Mouse (Mus musculus) limb, embryonic 15.5 days (tissue): Measurements from ENCODE around the gene Tmem87b. TPM values are rescaled to one million over a fixed set of nuclear protein-coding genes. Genes with fewer than 3 reads are reported as not detected.

ENCODE experiments used
- ATAC-seq: fragments of 200-750 bp; cut with Nextera tagmentation; 2 replicates; pipeline ENCODE4 v1.8.0; 2017; ENCODE audit warnings: low read depth, moderate TSS enrichment; ENCODE audit not compliant: insufficient number of reproducible peaks, low FRiP score, low TSS enrichment
- H3K27ac ChIP-seq: fragments of 300-500 bp; sonication (generic); 2 replicates; pipeline ENCODE4 v1.5.1; 2015; ENCODE audit warnings: moderate library complexity, mild to moderate bottlenecking, inconsistent platforms
- H3K27me3 ChIP-seq: fragments of 300-500 bp; sonication (generic); 2 replicates; pipeline ENCODE4 v1.6.1; 2015; ENCODE audit warnings: inconsistent platforms
- H3K36me3 ChIP-seq: fragments of 300-500 bp; sonication (generic); 2 replicates; pipeline ENCODE4 v1.6.1; 2015; ENCODE audit warnings: inconsistent platforms
- H3K4me1 ChIP-seq: fragments of 300-500 bp; sonication (generic); 2 replicates; pipeline ENCODE4 v1.6.1; 2015; ENCODE audit warnings: inconsistent platforms
- H3K4me2 ChIP-seq: fragments of 300-500 bp; sonication (generic); 2 replicates; pipeline ENCODE4 v1.6.1; 2015; ENCODE audit warnings: mild to moderate bottlenecking, inconsistent platforms
- H3K4me3 ChIP-seq: fragments of 300-500 bp; sonication (generic); 2 replicates; pipeline ENCODE4 v1.5.1; 2015; ENCODE audit warnings: mild to moderate bottlenecking, inconsistent platforms
- H3K9ac ChIP-seq: fragments of 300-500 bp; sonication (generic); 2 replicates; pipeline ENCODE4 v1.6.1; 2015; ENCODE audit warnings: inconsistent platforms
- H3K9me3 ChIP-seq: fragments of 300-500 bp; sonication (generic); 2 replicates; pipeline ENCODE4 v1.6.1; 2016; ENCODE audit warnings: inconsistent platforms
- WGBS: fragments of 180-500 bp; shearing (Covaris S2); methylation state at CpG from one replicate; pipeline ENCODE4 v1.1.7; 2015; 5-methylcytosine and 5-hydroxymethylcytosine counted together
- polyA plus RNA-seq: library from polyadenylated mRNA; unstranded; fragments of >200 nt; fragmentation: Nextera tagmentation; extraction: Ambion mirVana; gene quantifications from 2 replicates; pipeline ENCODE4 v1.2.1, GENCODE M21; 2015

The Tmem87b gene
- polyA plus RNA-seq, 1 experiment from 2014 or later, result 29.4 TPM

DNA sequence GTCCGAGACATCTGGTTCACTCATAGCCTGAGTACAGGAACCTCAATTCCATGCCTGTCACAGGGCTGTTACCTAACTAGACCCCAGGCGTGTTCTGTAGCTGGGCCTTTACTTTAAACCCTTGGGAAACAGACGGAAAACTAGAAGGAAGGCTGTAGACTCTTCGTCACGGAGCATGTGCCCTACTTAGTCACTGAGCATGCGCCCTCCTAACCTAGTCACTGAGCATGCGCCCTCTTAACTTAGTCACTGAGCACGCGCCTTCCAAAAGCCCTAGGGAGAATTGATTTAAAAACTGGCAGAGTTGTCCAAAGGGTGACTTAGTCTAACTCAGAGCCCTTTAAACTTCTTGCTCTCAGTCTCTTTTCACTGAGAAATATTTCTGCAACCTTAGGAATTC is 44.7 kb downstream of the Tmem87b start, which contains the start of gene Fbln7:
Gene Fbln7, plus strand, starts transcription at position 346 of the 400 bp plus-strand sequence.
- Histone ChIP-seq H3K36me3 (no peaks in the 10 kb centered on the region), H3K9ac (peak within 1 kb of the TSS; percentile 54), H3K9me3 (no peaks in the 10 kb centered on the region), H3K4me2 (peak within 1 kb of the TSS; percentile 91), H3K4me3 (peak within 1 kb of the TSS; percentile 52), H3K27ac (peak within 1 kb of the TSS; percentile 23; the same call in 1 of the 2 replicates), H3K4me1 (peaks cover 16% of the 10 kb centered on the region), H3K27me3 (peaks cover 26% of the 10 kb centered on the region)
- 83% methylated on average over 9 of the region's 9 CpGs for WGBS
- no peak for ATAC-seq

DNA sequence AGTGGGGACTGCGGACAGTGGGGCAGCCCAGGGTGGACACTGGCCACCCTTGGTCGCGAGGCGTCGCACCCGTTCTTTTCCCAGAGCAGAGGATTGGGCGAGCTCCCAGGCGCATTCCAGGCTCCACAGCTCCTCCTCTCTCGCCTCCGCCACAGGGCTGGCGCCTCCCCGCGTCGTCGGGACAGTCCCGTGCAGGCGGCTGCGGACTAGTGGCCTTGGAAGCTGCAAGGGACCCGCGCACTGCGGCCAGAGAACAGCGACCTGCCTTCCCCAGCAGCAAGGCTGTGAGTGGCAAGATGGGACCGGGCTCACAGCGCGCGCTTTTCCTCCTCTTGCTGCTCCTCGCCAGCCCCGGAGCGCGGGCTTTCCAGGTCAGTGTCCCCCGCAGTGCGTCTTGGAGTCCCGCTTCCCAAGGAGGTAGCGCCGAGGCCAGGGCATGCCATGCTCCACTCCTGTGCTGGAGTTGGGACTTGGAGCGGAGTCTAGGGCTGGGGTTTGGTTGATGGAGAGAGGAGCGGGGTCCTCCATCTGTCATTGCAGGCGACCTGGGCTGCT is 45.9 kb downstream of the Tmem87b start:
- Histone ChIP-seq H3K9me3 (no peaks in the 10 kb centered on the region), H3K4me2 (peak overlapping the region; percentile 91), H3K27ac (peak overlapping the region; percentile 23), H3K9ac (peak overlapping the region; percentile 54), H3K27me3 (peaks cover 26% of the 10 kb centered on the region), H3K4me3 (peak overlapping the region; percentile 52), H3K36me3 (no peaks in the 10 kb centered on the region), H3K4me1 (peaks cover 16% of the 10 kb centered on the region)
- WGBS, result under 1% methylated on average over 38 of the region's 38 CpGs
- ATAC-seq, result peak; percentile 59; the same call in 1 of the 2 replicates

DNA sequence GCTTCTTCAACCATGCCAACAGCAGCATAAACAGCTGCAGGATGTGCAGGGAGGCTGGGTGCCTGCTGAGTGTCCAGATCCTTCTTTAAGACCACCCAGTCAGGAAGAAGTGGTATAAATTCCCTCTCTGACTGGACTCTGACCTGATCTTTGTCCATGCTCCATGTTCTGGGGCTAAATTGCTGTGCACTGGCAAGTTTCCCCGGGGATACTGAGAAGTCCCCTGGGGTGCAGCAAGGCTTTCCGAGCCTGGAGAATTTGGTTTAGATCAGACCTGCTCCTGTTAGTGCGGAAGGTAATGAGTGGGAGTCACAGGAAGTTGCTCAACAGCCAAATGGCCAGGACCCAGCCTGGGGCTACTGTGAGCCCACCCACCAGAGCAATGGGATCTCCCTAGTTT is 47.1 kb downstream of the Tmem87b start:
- Histone ChIP-seq H3K4me3 (no peak overlapping the region), H3K36me3 (no peaks in the 10 kb centered on the region)

DNA sequence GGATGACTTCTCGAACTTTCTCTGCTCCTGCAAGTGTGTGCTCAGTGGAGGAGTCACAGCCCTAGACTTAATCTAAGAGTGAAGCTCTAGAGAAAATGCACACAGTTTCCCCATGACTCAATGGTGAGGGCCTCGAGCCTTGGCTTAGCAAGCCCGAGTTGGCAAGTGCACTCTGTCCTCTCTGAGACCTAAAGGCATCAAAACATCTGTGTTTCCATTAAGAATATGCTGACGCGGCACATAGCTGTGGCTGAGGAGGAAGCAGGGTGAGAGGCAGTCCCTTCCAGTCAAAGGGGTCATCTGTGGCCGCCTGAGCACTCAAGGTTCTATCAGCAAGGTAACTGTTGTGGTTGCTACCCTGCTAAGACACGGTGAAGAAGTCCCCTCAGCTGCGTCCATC is 53.7 kb downstream of the Tmem87b start:
- Histone ChIP-seq H3K27ac (no peak overlapping the region), H3K4me3 (no peak overlapping the region), H3K9me3 (no peaks in the 10 kb centered on the region), H3K27me3 (no peaks in the 10 kb centered on the region), H3K36me3 (no peaks in the 10 kb centered on the region), H3K9ac (no peak overlapping the region), H3K4me1 (no peaks in the 10 kb centered on the region), H3K4me2 (no peak overlapping the region)
- WGBS, result 64% methylated on average over 8 of the region's 8 CpGs
- ATAC-seq, result no peak

More for the DNA sequence above, 47.1 kb downstream of the Tmem87b start:
- 21% methylated on average over 3 of the region's 3 CpGs for WGBS
- H3K9ac ChIP-seq, result no peak overlapping the region
- H3K27ac ChIP-seq, result no peak overlapping the region
- peaks cover 16% of the 10 kb centered on the region for H3K4me1 ChIP-seq
- H3K4me2 ChIP-seq, result no peak overlapping the region
- no peak for ATAC-seq
- H3K27me3 ChIP-seq, result peaks cover 26% of the 10 kb centered on the region
- H3K9me3 ChIP-seq, result no peaks in the 10 kb centered on the region

DNA sequence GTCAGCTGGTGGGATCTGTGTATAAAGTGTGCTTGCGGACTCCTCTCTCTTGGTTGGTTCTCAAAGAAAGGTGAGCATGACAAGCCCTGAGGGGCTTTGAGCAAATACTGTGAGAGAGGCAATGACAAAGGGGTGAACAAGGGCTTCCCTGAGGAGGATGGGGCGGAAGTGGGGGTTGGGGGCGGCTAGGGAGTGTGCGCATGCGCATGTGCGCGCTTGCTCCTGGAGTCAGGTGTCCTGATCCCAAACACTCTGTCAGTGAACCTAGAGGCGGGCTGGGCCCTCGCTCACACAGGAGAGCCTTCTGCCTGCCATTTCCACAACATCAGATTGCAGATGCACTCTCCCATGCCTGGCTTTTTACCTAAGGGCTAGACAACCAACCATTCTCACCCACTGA is 54.3 kb downstream of the Tmem87b start:
- Histone ChIP-seq H3K4me3 (no peak overlapping the region), H3K36me3 (no peaks in the 10 kb centered on the region), H3K4me2 (no peak overlapping the region), H3K9ac (no peak overlapping the region), H3K9me3 (no peaks in the 10 kb centered on the region), H3K27ac (no peak overlapping the region), H3K4me1 (no peaks in the 10 kb centered on the region), H3K27me3 (no peaks in the 10 kb centered on the region)
- WGBS, result 86% methylated on average over 9 of the region's 9 CpGs
- ATAC-seq, result no peak

DNA sequence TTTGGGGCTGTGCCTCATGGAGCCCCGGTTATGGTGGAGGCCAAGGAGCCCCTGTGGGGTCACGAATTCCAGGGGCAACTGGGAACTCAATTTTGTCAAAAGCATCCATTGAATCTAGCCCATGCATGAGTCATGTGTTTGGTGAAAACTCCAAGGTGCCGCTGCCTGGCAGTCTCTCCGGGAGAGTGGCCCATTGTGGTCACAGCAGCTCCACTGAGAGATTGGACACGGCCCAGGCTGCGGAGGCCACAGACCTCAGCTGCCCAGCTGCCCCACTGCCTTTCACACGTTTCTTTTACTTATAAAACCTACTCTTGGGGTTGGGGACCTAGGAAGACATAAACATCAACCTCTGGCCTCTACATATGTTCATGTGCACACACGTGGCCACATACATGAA is 57.6 kb downstream of the Tmem87b start:
- Histone ChIP-seq H3K4me2 (no peak overlapping the region), H3K4me3 (no peak overlapping the region), H3K27me3 (no peaks in the 10 kb centered on the region), H3K4me1 (no peaks in the 10 kb centered on the region), H3K36me3 (no peaks in the 10 kb centered on the region), H3K9me3 (no peaks in the 10 kb centered on the region), H3K9ac (no peak overlapping the region), H3K27ac (peak overlapping the region; percentile 27; the same call in 1 of the 2 replicates)
- no peak for ATAC-seq
- 73% methylated on average over 8 of the region's 8 CpGs for WGBS

DNA sequence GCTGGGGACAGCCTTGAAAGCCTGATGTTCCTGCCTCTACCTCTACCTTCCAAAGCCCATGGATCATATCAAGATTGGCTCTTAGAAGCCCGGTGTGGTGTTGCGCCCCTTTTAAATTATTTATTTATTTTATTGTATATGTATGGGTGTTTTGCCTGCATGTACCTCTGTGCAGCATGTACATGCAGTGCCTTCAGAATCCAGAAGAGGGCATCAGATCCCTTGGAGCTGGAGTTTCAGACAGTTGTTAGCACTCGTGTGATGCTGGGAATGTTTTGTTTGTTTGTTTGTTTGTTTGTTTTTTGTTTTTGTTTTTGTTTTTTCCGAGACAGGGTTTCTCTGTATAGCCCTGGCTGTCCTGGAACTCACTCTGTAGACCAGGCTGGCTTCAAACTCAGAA is 63.3 kb downstream of the Tmem87b start:
- no peaks in the 10 kb centered on the region for H3K9me3 ChIP-seq
- H3K9ac ChIP-seq, result no peak overlapping the region
- ATAC-seq, result no peak
- no peaks in the 10 kb centered on the region for H3K27me3 ChIP-seq
- H3K36me3 ChIP-seq, result no peaks in the 10 kb centered on the region
- 69% methylated on average over 4 of the region's 4 CpGs for WGBS
- no peak overlapping the region for H3K4me3 ChIP-seq
- H3K4me2 ChIP-seq, result no peak overlapping the region
- no peak overlapping the region for H3K27ac ChIP-seq
- H3K4me1 ChIP-seq, result no peaks in the 10 kb centered on the region

DNA sequence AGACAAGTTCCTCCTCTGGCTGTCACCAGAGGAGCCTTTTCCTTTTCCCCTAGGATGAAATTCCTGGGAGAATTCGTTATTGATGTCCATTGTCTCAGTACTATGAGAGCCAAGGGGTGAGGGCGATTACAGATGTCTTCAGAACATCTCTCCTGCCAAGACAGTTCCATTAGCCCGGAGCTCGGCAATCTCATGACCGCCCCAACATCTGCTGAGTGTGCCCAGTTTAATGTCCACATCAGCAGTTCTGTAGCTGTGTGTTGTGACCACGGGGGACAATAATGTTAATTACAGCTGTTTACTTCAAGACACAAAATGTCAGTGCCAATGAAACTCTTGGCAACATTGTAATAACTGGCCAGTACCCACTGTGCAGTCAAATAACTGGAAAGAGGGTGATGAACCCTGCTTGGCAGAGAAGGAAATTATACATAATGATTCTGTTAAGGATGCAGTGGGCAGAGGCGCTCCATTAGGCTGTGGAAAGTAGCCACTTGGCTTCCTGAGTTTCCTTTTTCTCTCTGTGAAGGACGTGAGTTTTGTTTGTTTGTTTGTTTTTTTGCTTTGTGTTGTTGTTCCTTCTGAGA is 67.4 kb downstream of the Tmem87b start:
- 79% methylated on average over 8 of the region's 8 CpGs for WGBS
- no peaks in the 10 kb centered on the region for H3K9me3 ChIP-seq
- H3K4me2 ChIP-seq, result no peak overlapping the region
- H3K27ac ChIP-seq, result no peak overlapping the region
- H3K36me3 ChIP-seq, result no peaks in the 10 kb centered on the region
- no peaks in the 10 kb centered on the region for H3K4me1 ChIP-seq
- H3K9ac ChIP-seq, result no peak overlapping the region
- no peak overlapping the region for H3K4me3 ChIP-seq
- ATAC-seq, result no peak
- no peaks in the 10 kb centered on the region for H3K27me3 ChIP-seq

DNA sequence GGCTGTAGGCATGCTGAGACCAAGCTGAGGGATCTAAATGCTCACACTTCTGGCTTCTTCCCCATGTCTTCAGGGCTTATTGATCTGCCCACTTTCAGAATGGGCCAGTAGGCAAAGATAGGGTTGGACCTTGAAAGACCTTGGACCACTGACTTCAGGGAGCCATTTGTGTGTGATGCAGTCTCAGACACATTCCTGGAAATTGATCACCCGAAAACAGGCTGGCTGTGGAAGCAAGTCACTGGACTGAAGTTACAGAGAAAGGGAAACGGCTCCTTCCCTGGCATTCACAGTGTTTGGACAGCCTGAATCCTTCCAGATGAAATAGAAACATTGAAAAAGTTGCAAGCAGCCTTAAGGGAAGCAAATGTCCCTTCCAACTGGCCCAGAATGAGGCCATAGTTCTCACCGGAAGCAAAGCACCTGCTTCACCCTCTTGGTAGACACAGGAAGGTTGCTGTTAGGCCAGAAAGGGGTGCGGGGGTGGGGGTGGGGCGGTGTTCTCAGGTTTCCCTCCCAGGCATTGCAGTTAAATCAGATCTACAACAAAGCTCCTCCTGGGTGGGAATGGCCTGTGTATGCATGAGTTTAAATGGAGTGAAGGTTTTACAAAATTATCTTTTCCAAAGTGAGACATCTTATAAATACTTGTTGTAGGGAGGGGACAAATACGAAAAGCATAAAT is 70.1 kb downstream of the Tmem87b start:
- H3K4me1 ChIP-seq, result peaks cover 4% of the 10 kb centered on the region
- H3K9me3 ChIP-seq, result no peaks in the 10 kb centered on the region
- H3K27me3 ChIP-seq, result no peaks in the 10 kb centered on the region
- H3K4me2 ChIP-seq, result no peak overlapping the region
- no peak overlapping the region for H3K4me3 ChIP-seq
- H3K36me3 ChIP-seq, result no peaks in the 10 kb centered on the region
- ATAC-seq, result no peak
- H3K27ac ChIP-seq, result no peak overlapping the region
- WGBS, result 51% methylated on average over 6 of the region's 6 CpGs
- H3K9ac ChIP-seq, result no peak overlapping the region

DNA sequence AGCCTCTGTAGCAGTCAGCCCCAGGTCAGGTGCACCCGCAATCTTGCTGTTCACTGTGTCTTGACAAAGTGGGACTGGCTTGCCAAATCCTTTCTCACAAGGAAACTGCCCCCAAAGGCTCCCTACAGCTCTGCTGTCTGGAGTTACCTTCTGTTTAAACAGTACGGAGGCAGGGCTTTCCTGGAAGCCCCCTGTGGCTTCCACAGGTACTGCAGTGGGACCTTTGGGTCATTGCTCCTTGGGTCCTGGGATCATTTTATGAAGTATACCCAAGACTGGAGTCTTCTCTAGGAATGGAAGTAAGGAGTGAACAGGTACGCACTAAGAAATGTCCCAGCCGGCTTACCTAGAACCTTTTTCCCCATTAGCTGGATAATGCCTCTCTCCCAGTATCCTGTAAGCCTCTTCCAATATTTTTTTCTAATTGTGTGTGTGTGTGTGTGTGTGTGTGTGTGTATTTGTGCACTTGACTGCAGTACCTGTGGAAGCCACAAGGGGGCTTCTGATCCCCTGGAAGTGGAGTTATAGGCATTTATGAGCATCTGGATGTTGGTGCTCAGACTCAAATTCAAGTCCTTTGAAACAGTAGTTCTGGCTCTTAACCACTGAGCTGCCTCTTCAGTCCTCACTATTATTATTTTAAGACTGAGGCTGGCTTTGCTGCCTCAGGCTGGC is 72.9 kb downstream of the Tmem87b start:
- H3K4me3 ChIP-seq, result no peak overlapping the region
- no peak for ATAC-seq
- peaks cover 4% of the 10 kb centered on the region for H3K4me1 ChIP-seq
- H3K27ac ChIP-seq, result no peak overlapping the region
- no peaks in the 10 kb centered on the region for H3K27me3 ChIP-seq
- 87% methylated on average over 4 of the region's 4 CpGs for WGBS
- no peak overlapping the region for H3K9ac ChIP-seq
- H3K9me3 ChIP-seq, result no peaks in the 10 kb centered on the region
- no peak overlapping the region for H3K4me2 ChIP-seq
- no peaks in the 10 kb centered on the region for H3K36me3 ChIP-seq

DNA sequence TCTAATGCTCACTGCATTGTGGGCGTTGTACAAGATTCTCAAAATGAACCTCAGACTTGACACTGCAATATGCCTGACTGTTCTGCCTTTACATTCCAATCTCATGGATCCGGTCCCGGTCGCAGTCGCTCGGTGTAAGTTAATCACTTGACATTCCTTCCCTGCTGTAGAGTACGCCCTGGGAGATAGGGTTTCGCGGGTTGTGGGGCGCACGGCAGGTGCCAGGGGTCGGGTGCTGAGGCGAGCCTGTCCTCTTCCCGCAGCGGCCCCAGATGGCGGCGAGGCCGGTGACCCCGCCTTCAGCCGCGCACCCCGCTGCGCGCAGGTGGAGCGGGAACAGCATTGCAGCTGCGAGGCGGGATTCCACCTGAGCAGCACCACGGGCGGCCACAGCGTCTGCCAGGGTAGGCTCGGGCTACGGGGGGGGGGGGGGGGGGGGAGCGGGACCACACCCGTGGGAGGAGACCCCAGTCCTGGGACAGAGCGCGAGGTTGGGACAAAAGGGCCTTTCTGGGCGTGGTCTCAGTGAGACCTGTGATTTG is 74.3 kb downstream of the Tmem87b start:
- 3% methylated on average over 36 of the region's 37 CpGs for WGBS
- Histone ChIP-seq H3K27ac (no peak overlapping the region), H3K36me3 (no peaks in the 10 kb centered on the region), H3K4me1 (peaks cover 4% of the 10 kb centered on the region), H3K9me3 (no peaks in the 10 kb centered on the region), H3K9ac (no peak overlapping the region), H3K27me3 (no peaks in the 10 kb centered on the region), H3K4me3 (peak overlapping the region; percentile 37), H3K4me2 (peak overlapping the region; percentile 72)
- no peak for ATAC-seq

DNA sequence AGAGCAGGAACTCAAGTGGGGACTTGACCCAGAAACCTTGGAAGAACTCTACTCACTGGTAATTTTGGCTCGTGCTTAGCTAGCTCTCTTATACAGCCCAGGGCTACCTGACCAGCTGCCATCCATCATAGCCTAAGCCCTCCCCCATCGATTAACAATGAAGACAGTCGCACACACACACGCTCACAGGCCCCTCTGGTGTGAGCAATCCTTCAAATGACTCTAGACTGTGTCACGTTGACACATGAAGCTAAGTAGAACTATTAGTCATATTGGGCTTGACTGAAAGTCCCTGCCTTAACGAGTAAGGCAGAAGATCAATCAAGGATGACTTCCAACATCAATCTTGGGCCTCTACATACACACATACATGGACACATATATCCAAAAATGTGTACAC is 84.9 kb downstream of the Tmem87b start:
- H3K4me3 ChIP-seq, result no peak overlapping the region
- no peak overlapping the region for H3K4me2 ChIP-seq
- H3K4me1 ChIP-seq, result no peaks in the 10 kb centered on the region
- no peaks in the 10 kb centered on the region for H3K9me3 ChIP-seq
- no peaks in the 10 kb centered on the region for H3K36me3 ChIP-seq
- H3K27me3 ChIP-seq, result no peaks in the 10 kb centered on the region
- WGBS, result 71% methylated on average over 6 of the region's 6 CpGs
- H3K27ac ChIP-seq, result no peak overlapping the region
- H3K9ac ChIP-seq, result no peak overlapping the region
- ATAC-seq, result no peak
